Mouse (Mus musculus) heart, adult 2 months (tissue): Measurements from ENCODE around the gene Usp9x.
A peak's percentile ranks its signal among the peaks of the same experiment; 100 is the strongest.

ENCODE experiments used
- CTCF ChIP-seq: fragments of 200-600 bp; IDR thresholded peaks from 2 replicates; pipeline ENCODE4 v1.8.1; 2022; ENCODE audit warnings: antibody characterized with exemption, mild to moderate bottlenecking, moderate library complexity
- EP300 ChIP-seq: fragments of 200-500 bp; IDR thresholded peaks from 2 replicates; pipeline ENCODE4 v1.6.1; 2011; ENCODE audit warnings: low read depth, low read length, control low read depth; ENCODE audit not compliant: insufficient read depth
- POLR2A ChIP-seq: fragments of 200-500 bp; IDR thresholded peaks from 2 replicates; pipeline ENCODE4 v1.6.1; 2011; ENCODE audit warnings: mild to moderate bottlenecking, low read depth, low read length, control low read depth; ENCODE audit not compliant: insufficient read depth

GRCm38 (mm10) chrX:13214275-13214674 is 143.0 kb downstream of the Usp9x start:
- TF ChIP-seq EP300: no peak
- TF ChIP-seq CTCF: peak; percentile 58
- no peak for TF ChIP-seq POLR2A
